Mouse (Mus musculus) stomach, postnatal 0 days (tissue): Measurements from ENCODE around the gene Prrt3. TPM values are rescaled to one million over a fixed set of nuclear protein-coding genes. Genes with fewer than 3 reads are reported as not detected.

ENCODE experiments used
- ATAC-seq: fragments of 200-750 bp; cut with Nextera tagmentation; 2 replicates; pipeline ENCODE4 v1.8.0; 2017; ENCODE audit not compliant: low FRiP score, low TSS enrichment
- DNase-seq: peaks from one replicate; pipeline ENCODE4 v3.0.0-alpha.2; 2016; ENCODE audit warnings: low spot score
- H3K27ac ChIP-seq: fragments of 300-500 bp; sonication (generic); replicated peaks from 2 replicates; pipeline ENCODE4 v1.5.1; 2014; ENCODE audit warnings: mild to moderate bottlenecking, control low read depth
- H3K27me3 ChIP-seq: fragments of 300-500 bp; sonication (generic); 2 replicates; pipeline ENCODE4 v1.6.1; 2014; ENCODE audit warnings: low read length; ENCODE audit not compliant: control insufficient read depth, insufficient read depth
- H3K36me3 ChIP-seq: fragments of 300-500 bp; sonication (generic); 2 replicates; pipeline ENCODE4 v1.6.1; 2014; ENCODE audit warnings: low read length, mixed read lengths; ENCODE audit not compliant: control insufficient read depth, insufficient read depth
- H3K4me1 ChIP-seq: fragments of 300-500 bp; sonication (generic); replicated peaks from 2 replicates; pipeline ENCODE4 v1.6.1; 2014; ENCODE audit warnings: antibody characterized with exemption; ENCODE audit not compliant: control insufficient read depth, insufficient read depth
- H3K4me2 ChIP-seq: fragments of 300-500 bp; sonication (generic); replicated peaks from 2 replicates; pipeline ENCODE4 v1.6.1; 2014; ENCODE audit warnings: low read depth, mild to moderate bottlenecking, control low read depth, moderate library complexity
- H3K4me3 ChIP-seq: fragments of 300-500 bp; sonication (generic); 2 replicates; pipeline ENCODE4 v1.5.1; 2014; ENCODE audit warnings: low read depth, low read length, control low read depth
- H3K9ac ChIP-seq: fragments of 300-500 bp; sonication (generic); 2 replicates; pipeline ENCODE4 v1.6.1; 2014; ENCODE audit warnings: mild to moderate bottlenecking, low read length, control low read depth, mixed read lengths
- H3K9me3 ChIP-seq: fragments of 300-500 bp; sonication (generic); 2 replicates; pipeline ENCODE4 v1.6.1; 2016; ENCODE audit warnings: low read length; ENCODE audit not compliant: control insufficient read depth
- CTCF ChIP-seq: IDR thresholded peaks from 2 replicates; pipeline ENCODE4 v1.5.1; 2016; ENCODE audit warnings: antibody characterized with exemption, low read depth, mild to moderate bottlenecking, moderate library complexity
- EP300 ChIP-seq: optimal IDR thresholded peaks from 2 replicates; pipeline ENCODE3; 2016; ENCODE audit warnings: antibody characterized with exemption
- WGBS: fragments of 180-500 bp; shearing (Covaris S2); extraction: QIAGEN DNeasy Blood & Tissue Kit; methylation state at CpG from one replicate; pipeline ENCODE4 v1.1.7; 2014; 5-methylcytosine and 5-hydroxymethylcytosine counted together
- polyA plus RNA-seq: library from polyadenylated mRNA; unstranded; fragments of >200 nt; fragmentation: Nextera tagmentation; extraction: Ambion mirVana; gene quantifications from 2 replicates; pipeline ENCODE4 v1.2.1, GENCODE M21; 2015

Gene Prrt3
- polyA plus RNA-seq, 1 experiment from 2014 or later, result 0.42 TPM

DNA sequence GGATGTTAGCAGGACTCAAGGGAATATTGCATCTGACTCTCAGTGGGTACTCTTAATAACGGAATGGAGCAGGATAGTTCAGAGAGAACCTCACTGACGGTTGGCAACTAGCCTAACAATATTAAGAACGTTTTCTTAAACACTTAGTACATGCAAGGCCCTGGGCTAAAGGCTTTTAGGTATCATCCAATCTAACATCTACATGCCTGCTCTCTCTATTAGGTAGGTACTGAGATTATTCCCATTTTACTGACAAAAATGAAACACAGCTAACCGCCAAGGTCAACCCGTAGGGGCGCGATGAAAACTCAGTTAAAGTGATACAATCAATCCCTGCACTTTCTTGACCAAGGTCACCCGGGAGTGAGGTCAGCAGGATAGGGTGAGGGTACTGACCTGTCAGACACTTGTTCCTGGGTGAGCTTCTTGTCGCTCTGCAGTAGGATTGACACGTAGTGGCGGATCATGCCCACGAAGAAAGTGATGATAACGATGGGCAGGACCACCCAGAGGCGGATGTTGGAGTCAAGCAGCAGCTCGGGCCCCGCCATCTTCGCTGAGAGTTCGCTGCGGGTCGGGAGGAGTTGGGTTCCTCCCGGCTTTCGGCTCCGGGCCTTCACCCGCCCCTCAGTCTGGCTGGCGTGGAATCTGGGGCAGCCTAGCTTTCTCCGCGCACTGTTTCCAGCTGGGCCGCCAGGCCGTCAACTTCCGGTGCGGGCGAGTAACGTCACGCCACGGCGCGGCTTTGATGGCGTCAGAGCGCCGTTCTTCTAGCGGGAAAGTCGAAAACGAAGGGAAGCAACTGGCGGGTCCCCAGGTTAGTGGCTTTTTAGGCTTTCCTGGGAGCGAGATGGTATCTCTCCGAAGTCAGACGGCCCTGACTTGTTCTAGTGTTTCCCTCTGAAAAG, 29.5 kb upstream of the Prrt3 start, which contains the start of the genes Emc3 and Fancd2:
Emc3 (minus strand) TSS at position 721 of the 908 bp plus-strand sequence.
Fancd2 (plus strand) TSS at position 751 of the 908 bp plus-strand sequence.
- Histone ChIP-seq H3K4me2 (peak within 1 kb of the TSS; percentile 63), H3K36me3 (no peaks in the 10 kb centered on the region), H3K4me1 (no peaks in the 10 kb centered on the region), H3K27ac (peak within 1 kb of the TSS; percentile 89), H3K9ac (peak within 1 kb of the TSS; percentile 89), H3K27me3 (no peaks in the 10 kb centered on the region), H3K4me3 (peak within 1 kb of the TSS; percentile 94), H3K9me3 (no peaks in the 10 kb centered on the region)
- DNase-seq (peak; percentile 90), ATAC-seq (peak; percentile 93)
- TF ChIP-seq CTCF (no peak), EP300 (no peak)
- under 1% methylated on average over 47 of the region's 47 CpGs for WGBS

DNA sequence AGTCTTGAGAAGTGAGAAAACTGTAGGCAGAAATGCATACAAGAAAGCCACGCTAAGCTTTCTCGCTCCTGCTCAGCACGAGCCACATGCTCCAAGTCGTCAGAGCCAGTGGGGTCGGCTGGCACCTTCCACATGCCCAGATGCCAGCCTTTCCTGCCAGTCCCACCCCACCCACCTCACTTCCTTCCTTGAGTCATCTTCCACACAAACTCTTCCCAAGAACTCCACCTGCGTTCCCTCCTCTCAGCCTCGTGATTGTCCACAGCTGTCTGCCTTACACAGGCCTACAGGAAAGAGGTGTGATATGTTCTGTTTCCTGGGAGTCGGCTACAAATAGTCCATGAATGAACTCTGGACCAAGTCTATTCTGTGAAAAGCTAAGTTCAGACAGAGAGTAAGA, 21.7 kb upstream of the Prrt3 start:
- ATAC-seq, result 0 out of 2 replicates have a peak, but pooled peaks have one; percentile 32
- Histone ChIP-seq H3K27me3 (no peaks in the 10 kb centered on the region), H3K9me3 (no peaks in the 10 kb centered on the region), H3K4me1 (no peaks in the 10 kb centered on the region), H3K9ac (no peak overlapping the region), H3K36me3 (peaks cover 12% of the 10 kb centered on the region; the same call in 1 of the 2 replicates), H3K4me3 (no peak overlapping the region), H3K27ac (peak overlapping the region; percentile 49; the same call in 1 of the 2 replicates), H3K4me2 (no peak overlapping the region)
- no peak for TF ChIP-seq EP300
- TF ChIP-seq CTCF, result no peak
- no peak for DNase-seq
- 69% methylated on average over 8 of the region's 8 CpGs for WGBS

DNA sequence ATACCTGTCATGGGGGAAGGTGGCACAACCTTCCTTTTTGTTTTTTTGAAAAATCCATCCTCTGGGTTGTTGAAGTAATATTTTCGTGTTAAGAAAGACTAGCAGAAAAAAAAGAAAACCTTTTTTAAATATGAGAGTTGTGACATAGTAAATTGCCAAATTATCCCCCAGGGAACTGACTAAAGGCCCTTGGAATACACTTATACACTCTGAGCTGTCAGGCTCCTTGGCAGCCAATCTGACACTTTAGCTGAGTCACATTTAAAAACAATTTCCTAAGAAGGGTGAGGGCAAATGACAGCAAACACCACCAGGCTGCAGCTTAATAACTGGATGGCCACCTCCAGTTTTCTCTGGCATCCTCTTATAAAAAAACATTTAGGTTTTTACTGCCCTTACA, 20.6 kb upstream of the Prrt3 start:
- TF ChIP-seq CTCF (no peak), EP300 (no peak)
- H3K4me2 ChIP-seq, result no peak overlapping the region
- no peaks in the 10 kb centered on the region for H3K27me3 ChIP-seq
- H3K27ac ChIP-seq, result no peak overlapping the region
- no peaks in the 10 kb centered on the region for H3K9me3 ChIP-seq
- H3K4me1 ChIP-seq, result no peaks in the 10 kb centered on the region
- ATAC-seq (no peak), DNase-seq (no peak)
- no peak overlapping the region for H3K9ac ChIP-seq
- H3K4me3 ChIP-seq, result no peak overlapping the region
- 60% methylated on average over 1 of the region's 1 CpGs for WGBS
- peaks cover 18% of the 10 kb centered on the region; the same call in 1 of the 2 replicates for H3K36me3 ChIP-seq

DNA sequence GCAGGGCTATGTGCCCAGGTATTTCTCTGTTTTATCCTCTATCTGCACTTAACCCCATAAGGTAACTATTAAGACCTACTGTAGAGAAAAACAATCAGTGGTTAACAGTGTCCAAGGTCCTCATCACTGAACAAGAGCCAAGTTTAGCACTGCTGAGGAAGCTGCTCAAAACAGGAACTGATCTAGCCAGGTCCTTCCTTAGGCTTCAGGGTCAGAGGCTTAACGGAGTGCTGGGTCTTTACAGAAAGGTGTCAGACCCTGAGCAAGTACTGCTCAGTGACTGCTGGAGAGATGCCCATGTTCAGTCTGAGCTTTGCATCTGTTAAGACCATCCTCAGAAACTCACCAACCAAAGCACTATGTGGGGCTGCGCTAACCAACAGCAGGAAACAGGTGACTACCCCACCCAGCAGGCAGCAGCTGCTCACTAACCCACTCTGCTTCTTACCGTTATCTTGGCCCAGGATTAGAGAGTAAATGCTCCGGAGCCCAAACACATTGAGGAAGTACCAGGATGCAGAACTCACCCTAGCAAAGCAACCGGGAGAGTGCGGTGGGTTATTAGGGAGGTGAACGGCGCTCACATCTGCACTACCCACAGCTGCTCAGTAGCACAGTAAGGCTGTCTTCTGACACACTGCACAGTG, 15.8 kb upstream of the Prrt3 start:
- no peak for DNase-seq
- H3K9ac ChIP-seq, result no peak overlapping the region
- ATAC-seq, result no peak
- no peaks in the 10 kb centered on the region for H3K27me3 ChIP-seq
- H3K4me2 ChIP-seq, result no peak overlapping the region
- H3K36me3 ChIP-seq, result peaks cover 43% of the 10 kb centered on the region
- no peak overlapping the region for H3K4me3 ChIP-seq
- 93% methylated on average over 8 of the region's 8 CpGs for WGBS
- no peak overlapping the region for H3K27ac ChIP-seq
- TF ChIP-seq CTCF, result no peak
- no peak for TF ChIP-seq EP300
- H3K4me1 ChIP-seq, result no peaks in the 10 kb centered on the region
- H3K9me3 ChIP-seq, result no peaks in the 10 kb centered on the region

DNA sequence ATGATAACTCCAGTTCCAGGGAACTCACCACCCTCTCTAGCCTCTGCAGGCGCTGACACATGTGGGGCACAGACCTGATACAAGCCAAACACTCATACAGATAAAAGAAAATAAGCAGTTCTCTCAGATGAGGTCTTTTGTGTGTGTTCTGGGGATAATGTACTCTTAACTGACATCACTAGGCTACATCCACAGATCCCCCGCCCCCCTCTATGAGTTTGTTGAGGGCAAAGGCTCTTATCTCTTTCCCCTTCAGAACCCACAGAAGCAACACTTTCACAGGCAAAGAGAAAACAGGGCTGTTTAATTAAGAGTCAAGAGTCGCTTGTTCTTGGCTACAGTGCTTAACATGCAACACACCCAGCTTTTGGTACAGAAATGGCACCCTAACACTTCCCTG, 12.9 kb upstream of the Prrt3 start:
- no peak for TF ChIP-seq CTCF
- no peak for TF ChIP-seq EP300
- H3K4me3 ChIP-seq, result no peak overlapping the region
- no peak overlapping the region for H3K4me2 ChIP-seq

More for the DNA sequence above, 12.9 kb upstream of the Prrt3 start:
- Histone ChIP-seq H3K27ac (no peak overlapping the region), H3K4me1 (no peaks in the 10 kb centered on the region), H3K36me3 (peaks cover 38% of the 10 kb centered on the region), H3K27me3 (no peaks in the 10 kb centered on the region), H3K9ac (no peak overlapping the region), H3K9me3 (no peaks in the 10 kb centered on the region)
- ATAC-seq (no peak), DNase-seq (no peak)
- WGBS, result 97% methylated on average over 3 of the region's 3 CpGs
